Comparison of ENCODE assay signal across 12 mouse cellular contexts in genomic region chr8:123043941-123044340, GRCm38 (mm10). TPM values are rescaled to one million over a fixed set of nuclear protein-coding genes. Genes with fewer than 3 reads are reported as not detected.
DNase-seq lines count a peak whose midpoint lies in the region; ATAC-seq and TF ChIP-seq lines count a peak whose summit lies in the region.
"Had no signal": no experiment of that assay in that cellular context is flagged by ENCODE, and none has a peak within 500 bp of the region (broad histone marks: within the 10 kb centered on the region; RNA-seq: fewer than 3 reads in every experiment).

No protein-coding gene starts in this region.

- WGBS in heart, postnatal 0 days = 77% methylated on average over 3 of the region's 3 CpGs
- WGBS in macrophage (ENCODE audit: missing documents) = 12% methylated on average over 3 of the region's 3 CpGs

- DNase-seq in heart, postnatal 0 days (ENCODE audit: low spot score) = no peak
- no peak for DNase-seq in heart, adult 8-10 months (ENCODE audit: low spot score)
- DNase-seq in urinary bladder, adult 18-20 months (ENCODE audit: low spot score in 2 of 2) = no peak
- DNase-seq in cerebellum, adult 9-11 months = no peak
- DNase-seq in gastrocnemius, postnatal 36 days = no peak
- DNase-seq: heart, postnatal 4 days; kidney, postnatal 10 days had no signal

- intact Hi-C loops in gastrocnemius, postnatal 36 days (cut with DNase I) = loop anchor here (5.0 kb wide), 1 partner anchor 137 kb away; no protein-coding TSS in a partner anchor

- 0 out of 2 replicates have a peak overlapping the region, but pooled peaks have one; percentile 65 for H3K4me2 ChIP-seq in heart, postnatal 0 days (ENCODE audit: low read depth, low read length)

- H3K4me1 ChIP-seq in heart, postnatal 0 days (ENCODE audit: control insufficient read depth, insufficient read depth) = peaks cover 25% of the 10 kb centered on the region
- H3K4me1 ChIP-seq in E14TG2a.4 (replicated peaks; ENCODE audit: low read depth, low read length) = peaks cover 61% of the 10 kb centered on the region

- TF ChIP-seq CTCF in heart, postnatal 0 days (IDR thresholded peaks at IDR 0.05; ENCODE audit: low read depth) = no peak
- TF ChIP-seq CTCF in E14TG2a.4 (conservative IDR thresholded peaks at IDR 0.05; ENCODE audit: low read length) = no peak

- 0 out of 2 replicates have a peak overlapping the region, but pooled peaks have one; percentile 57 for H3K4me3 ChIP-seq in heart, postnatal 0 days (ENCODE audit: low read depth, low read length)
- peak overlapping the region; percentile 96 for H3K4me3 ChIP-seq in E14TG2a.4 (replicated peaks; ENCODE audit: low read length)
- no peak overlapping the region for H3K4me3 ChIP-seq in macrophage (ENCODE audit: inconsistent target)

- no peaks in the 10 kb centered on the region for H3K36me3 ChIP-seq in heart, postnatal 0 days (replicated peaks; ENCODE audit: control insufficient read depth, insufficient read depth, low read length)
- H3K36me3 ChIP-seq in E14TG2a.4 (ENCODE audit: insufficient read depth, low read length) (peaks cover 20% of the 10 kb centered on the region), macrophage (ENCODE audit: inconsistent target) (no peaks in the 10 kb centered on the region)
- H3K36me3 ChIP-seq: midbrain, embryonic 15.5 days had no signal

- ATAC-seq in heart, postnatal 0 days (ENCODE audit: insufficient read depth, low read depth) = no peak
- ATAC-seq in granulocyte monocyte progenitor cell, adult 5-6 weeks (replicated peaks; ENCODE audit: poor library complexity, severe bottlenecking) = peak; percentile 20
- ATAC-seq: midbrain, embryonic 15.5 days had no signal

- no peak overlapping the region for H3K9ac ChIP-seq in heart, postnatal 0 days (replicated peaks; ENCODE audit: low read depth, low read length)

- no peaks in the 10 kb centered on the region for H3K9me3 ChIP-seq in heart, postnatal 0 days (replicated peaks; ENCODE audit: control insufficient read depth, low read length)
- H3K9me3 ChIP-seq in E14TG2a.4 (ENCODE audit: low read length) = no peaks in the 10 kb centered on the region
- H3K9me3 ChIP-seq: embryonic facial prominence, embryonic 13.5 days; midbrain, embryonic 15.5 days had no signal

- H3K27me3 ChIP-seq in heart, postnatal 0 days (ENCODE audit: control insufficient read depth, insufficient read depth, low read length) = no peaks in the 10 kb centered on the region
- no peaks in the 10 kb centered on the region for H3K27me3 ChIP-seq in E14TG2a.4 (ENCODE audit: insufficient read depth, low read length)
- H3K27me3 ChIP-seq: embryonic facial prominence, embryonic 13.5 days; midbrain, embryonic 15.5 days had no signal

- TF ChIP-seq EP300 in heart, postnatal 0 days (IDR thresholded peaks at IDR 0.05; ENCODE audit: low read depth) = no peak

- no peak overlapping the region for H3K27ac ChIP-seq in heart, postnatal 0 days (ENCODE audit: low read depth)
- H3K27ac ChIP-seq in macrophage = 0 out of 2 replicates have a peak overlapping the region, but pooled peaks have one; percentile 75
- H3K27ac ChIP-seq: midbrain, embryonic 15.5 days had no signal

- peaks cover 46% of the 10 kb centered on the region for H3K79me2 ChIP-seq in macrophage (ENCODE audit: inconsistent target)

RNA-seq across cellular contexts. Expression of gene Ankrd11, which starts 1.9 kb away (rescaled TPM):
- total RNA-seq in heart, postnatal 0 days (2014; rRNA removed; ENCODE audit: low replicate concordance) = 51.2 and 65.8 TPM in 2 replicates
- polyA plus RNA-seq in heart, postnatal 0 days (2015; fragmentation: Nextera tagmentation; extraction: Ambion mirVana) = 21.6 and 24.3 TPM in 2 replicates
- 10 to 100 TPM; 71.5 to 75.9 (median 75.2) TPM for total RNA-seq in heart, adult 8-10 months (2022)
- total RNA-seq in granulocyte monocyte progenitor cell, adult 5-6 weeks (2014; fragmentation: Nextera tagmentation) = 86.3 and 104 TPM in 2 replicates
- total RNA-seq in granulocyte monocyte progenitor cell, adult 5-6 weeks (2017) = 63.3 and 63.9 TPM in 2 replicates
- 100 to 1,000 TPM; 272 to 441 (median 315) TPM for total RNA-seq in macrophage (2018; cell fraction: chromatin; rRNA removed)
- total RNA-seq in macrophage (2018; cell fraction: cytosol; rRNA removed) = 10 to 100 TPM; 21.2 to 47.5 (median 32.8) TPM
- 100 to 1,000 TPM; 138 to 277 (median 182) TPM for total RNA-seq in macrophage (2018; cell fraction: nucleus; rRNA removed)
- 32.7 to 46.6 TPM (median 36.7 TPM) in 3 replicates for polyA plus RNA-seq in macrophage (2018)
- total RNA-seq in gastrocnemius, postnatal 36 days (2021) = 10 to 100 TPM; 47.4 to 55.4 TPM

RNA-seq across cellular contexts. Expression of gene Spg7, which starts 18.8 kb away (rescaled TPM):
- total RNA-seq in heart, postnatal 0 days (2014; rRNA removed; ENCODE audit: low replicate concordance) = 72.8 and 83.1 TPM in 2 replicates
- polyA plus RNA-seq in heart, postnatal 0 days (2015; fragmentation: Nextera tagmentation; extraction: Ambion mirVana) = 63.3 and 65.1 TPM in 2 replicates
- total RNA-seq in heart, adult 8-10 months (2022) = 10 to 100 TPM; 86.9 to 99.5 (median 95.3) TPM
- total RNA-seq in granulocyte monocyte progenitor cell, adult 5-6 weeks (2014; fragmentation: Nextera tagmentation) = 29.5 and 40.3 TPM in 2 replicates
- total RNA-seq in granulocyte monocyte progenitor cell, adult 5-6 weeks (2017) = 47.3 and 65.5 TPM in 2 replicates
- 10 to 100 TPM; 19.5 to 65.7 (median 40.9) TPM for total RNA-seq in macrophage (2018; cell fraction: chromatin; rRNA removed)
- total RNA-seq in macrophage (2018; cell fraction: cytosol; rRNA removed) = 10 to 100 TPM; 21.8 to 31.2 (median 26.5) TPM
- total RNA-seq in macrophage (2018; cell fraction: nucleus; rRNA removed) = 10 to 100 TPM; 19.3 to 56.6 (median 35.7) TPM
- polyA plus RNA-seq in macrophage (2018) = 28.2 to 39.2 TPM (median 32.3 TPM) in 3 replicates
- total RNA-seq in gastrocnemius, postnatal 36 days (2021) = 10 to 100 TPM; 60.6 to 71.8 TPM

RNA-seq across cellular contexts. Expression of gene Rpl13, which starts 58.2 kb away (rescaled TPM):
- total RNA-seq in heart, postnatal 0 days (2014; rRNA removed; ENCODE audit: low replicate concordance) = 2,455 and 2,720 TPM in 2 replicates
- polyA plus RNA-seq in heart, postnatal 0 days (2015; fragmentation: Nextera tagmentation; extraction: Ambion mirVana) = 813 and 854 TPM in 2 replicates
- total RNA-seq in heart, adult 8-10 months (2022) = 100 to 1,000 TPM; 402 to 462 (median 427) TPM
- 1,716 and 2,163 TPM in 2 replicates for total RNA-seq in granulocyte monocyte progenitor cell, adult 5-6 weeks (2014; fragmentation: Nextera tagmentation)
- 2,167 and 2,701 TPM in 2 replicates for total RNA-seq in granulocyte monocyte progenitor cell, adult 5-6 weeks (2017)
- 100 to 1,000 TPM in 3 of 26 experiments, 10 to 100 TPM in 23; 28.1 to 251 (median 70.8) TPM for total RNA-seq in macrophage (2018; cell fraction: chromatin; rRNA removed)
- 1,000 to 10,000 TPM in 7 of 26 experiments, 100 to 1,000 TPM in 19; 492 to 1,142 (median 755) TPM for total RNA-seq in macrophage (2018; cell fraction: cytosol; rRNA removed)
- 100 to 1,000 TPM in 21 of 26 experiments, 10 to 100 TPM in 5; 71.4 to 227 (median 119) TPM for total RNA-seq in macrophage (2018; cell fraction: nucleus; rRNA removed)
- 513 to 1,298 TPM (median 1,102 TPM) in 3 replicates for polyA plus RNA-seq in macrophage (2018)
- total RNA-seq in gastrocnemius, postnatal 36 days (2021) = 100 to 1,000 TPM; 328 to 417 TPM
